Mouse (Mus musculus): ENCODE data around the gene Pde11a.

DNA sequence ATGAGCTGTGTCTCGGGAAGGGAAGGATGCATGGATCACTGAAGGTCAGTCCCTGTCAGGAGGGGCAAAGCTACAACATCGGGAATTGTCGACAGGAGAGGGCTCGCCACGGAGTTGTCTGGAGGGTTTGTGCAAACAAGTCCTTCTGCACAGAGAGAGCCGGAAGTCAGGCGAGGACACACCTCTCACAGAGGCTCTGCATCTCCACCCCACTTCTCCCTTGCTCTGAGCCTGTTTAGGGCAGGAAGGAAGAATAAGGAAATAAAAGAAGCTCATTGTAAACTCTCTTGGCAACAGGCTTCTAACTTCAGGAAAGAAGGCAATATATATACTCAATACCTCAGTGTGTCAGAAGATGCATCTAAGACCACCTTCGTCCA is 209.5 kb downstream of the Pde11a start:
- TF ChIP-seq ZC3H11A (IDR thresholded peaks at IDR 0.05; ENCODE audit: borderline replicate concordance, low read depth, low read length) (no peak), HCFC1 (IDR thresholded peaks at IDR 0.05; ENCODE audit: borderline replicate concordance, insufficient read depth, low read length) (no peak), CHD2 (IDR thresholded peaks at IDR 0.05; ENCODE audit: low read depth, low read length) (no peak), MAFK (IDR thresholded peaks at IDR 0.05; ENCODE audit: insufficient read depth, low read depth, low read length) (no peak), ZNF384 (IDR thresholded peaks at IDR 0.05; ENCODE audit: low read depth, low read length) (no peak)
